Mouse (Mus musculus): ENCODE measurements around the gene Gnas.
A peak's percentile ranks its signal among the peaks of the same experiment; 100 is the strongest.

Gnas gene

GRCm38 (mm10) chr2:174284011-174284410, at the start of gene Gnas:
Gene Gnas, plus strand, starts transcription at chr2:174284320.
- DNase-seq (ENCODE audit: low spot score): peak; percentile 73

DNA sequence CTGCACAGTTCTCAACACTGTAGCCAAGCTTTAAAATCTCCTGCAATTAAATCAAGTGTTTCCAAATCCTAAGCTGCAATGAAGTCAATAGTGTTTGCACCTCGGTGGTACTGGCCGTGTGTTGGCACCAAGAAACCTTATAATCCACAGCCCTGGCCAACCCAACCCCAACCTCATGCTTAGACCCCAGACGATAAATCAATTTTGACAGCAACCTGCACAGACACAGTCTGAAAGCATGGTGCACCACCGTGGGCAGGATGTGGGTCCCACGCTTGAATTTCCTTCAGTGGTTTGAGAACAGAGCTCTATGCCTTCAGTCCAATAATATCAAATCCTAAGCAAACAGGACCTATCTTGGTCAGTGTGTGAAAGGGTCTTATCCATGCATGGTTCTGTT, 41.7 kb upstream of the Gnas start:
- DNase-seq (ENCODE audit: low spot score): no peak

DNA sequence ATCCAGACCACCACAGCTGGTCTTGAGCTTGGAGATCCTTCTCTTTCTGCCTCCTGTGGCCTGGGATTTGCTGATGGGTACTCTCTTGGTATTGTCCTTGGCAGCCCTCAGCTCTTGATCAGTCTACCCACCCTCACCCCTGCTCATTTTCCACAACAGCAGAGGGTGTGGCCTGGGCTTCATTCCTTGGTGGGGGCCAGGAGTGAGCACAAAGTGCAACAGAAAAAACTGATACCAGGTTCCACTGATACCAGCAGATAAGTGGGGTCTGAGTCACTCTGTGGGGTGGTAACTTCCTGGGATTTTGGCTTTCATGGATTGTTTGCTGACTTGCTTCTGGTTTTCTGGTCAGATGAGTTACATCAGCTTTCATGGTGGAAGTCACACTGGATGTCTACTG, 32.2 kb upstream of the Gnas start:
- no peak for DNase-seq (ENCODE audit: low spot score)

GRCm38 (mm10) chr2:174257312-174257711, 26.8 kb upstream of the Gnas start:
- DNase-seq (ENCODE audit: low spot score): no peak

DNA sequence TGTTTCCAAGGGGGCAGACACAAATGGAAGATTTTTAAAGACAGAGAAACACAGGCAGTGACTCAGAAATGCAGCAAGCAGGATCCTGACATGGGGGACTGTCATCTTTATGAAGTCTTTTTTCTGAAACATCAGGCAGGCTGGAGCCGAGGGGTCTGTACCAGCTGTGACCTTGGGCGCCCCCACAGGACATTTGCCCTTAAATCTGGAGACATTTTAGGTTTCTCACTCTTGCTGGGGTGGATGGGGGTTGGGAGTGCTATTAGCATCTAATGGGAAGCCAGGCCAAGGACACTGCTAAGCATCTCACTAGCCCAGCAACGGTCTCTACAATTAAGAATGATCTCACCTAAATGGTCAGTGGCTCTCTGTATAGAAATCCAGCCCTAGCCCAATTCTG, 24.1 kb upstream of the Gnas start:
- peak; percentile 49 for DNase-seq (ENCODE audit: low spot score)

GRCm38 (mm10) chr2:174260908-174261800, 23.0 kb upstream of the Gnas start:
- DNase-seq (ENCODE audit: low spot score): peak; percentile 17

GRCm38 (mm10) chr2:174261801-174262200, 22.3 kb upstream of the Gnas start:
- no peak for DNase-seq (ENCODE audit: low spot score)

DNA sequence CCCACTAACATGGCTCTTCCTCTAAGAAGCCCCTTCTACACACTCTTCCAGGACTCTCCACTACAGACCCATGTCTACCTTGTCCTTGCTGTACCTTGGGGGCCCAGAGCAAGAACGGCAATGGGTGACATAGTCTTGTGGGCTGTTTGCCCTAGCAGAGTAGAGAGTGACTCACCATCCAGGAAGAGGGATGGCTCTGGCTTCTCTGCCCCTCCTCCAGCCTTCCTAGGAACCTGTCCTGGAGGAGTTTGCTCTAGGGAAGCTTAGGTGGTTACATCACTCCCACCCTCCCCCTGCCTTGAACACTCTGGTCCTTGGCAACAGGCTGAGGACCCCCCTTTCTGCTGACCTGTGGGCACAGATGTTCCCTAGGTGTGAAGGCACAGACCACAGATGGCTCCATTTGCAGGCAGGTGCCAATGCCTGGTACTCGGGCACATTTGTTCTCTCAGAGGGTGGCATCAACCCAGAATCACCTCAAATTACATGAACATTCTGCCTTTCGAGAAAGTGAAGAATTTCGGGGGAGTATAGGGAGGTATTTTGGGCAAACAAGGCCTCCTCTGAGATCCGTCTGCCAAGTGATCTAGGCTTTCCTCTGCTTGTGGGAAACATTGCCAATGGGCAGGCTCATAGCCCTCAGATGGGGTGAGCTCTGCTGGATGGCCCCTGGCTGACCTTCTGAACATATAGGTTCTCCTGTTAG, 20.9 kb upstream of the Gnas start:
- DNase-seq (ENCODE audit: low spot score): no peak

DNA sequence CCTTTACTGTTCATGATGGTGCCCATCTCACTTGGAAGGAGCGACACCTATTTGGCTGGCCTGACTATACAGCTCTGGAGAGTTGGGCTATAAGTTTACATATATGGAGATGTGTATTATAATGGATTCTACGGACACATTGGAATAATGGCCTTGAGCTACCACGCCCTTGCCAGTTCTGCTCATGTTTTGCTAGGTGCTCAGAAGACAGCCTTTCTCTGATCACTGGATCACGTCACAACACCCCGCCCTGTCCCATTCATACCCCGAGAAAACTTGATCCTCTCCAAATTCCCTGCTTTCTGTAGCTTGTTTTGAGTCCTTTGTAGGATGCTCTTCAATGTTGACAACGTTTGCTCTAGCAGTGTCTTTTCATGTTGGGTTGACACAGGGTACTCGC, 19.9 kb upstream of the Gnas start:
- no peak for DNase-seq (ENCODE audit: low spot score)

DNA sequence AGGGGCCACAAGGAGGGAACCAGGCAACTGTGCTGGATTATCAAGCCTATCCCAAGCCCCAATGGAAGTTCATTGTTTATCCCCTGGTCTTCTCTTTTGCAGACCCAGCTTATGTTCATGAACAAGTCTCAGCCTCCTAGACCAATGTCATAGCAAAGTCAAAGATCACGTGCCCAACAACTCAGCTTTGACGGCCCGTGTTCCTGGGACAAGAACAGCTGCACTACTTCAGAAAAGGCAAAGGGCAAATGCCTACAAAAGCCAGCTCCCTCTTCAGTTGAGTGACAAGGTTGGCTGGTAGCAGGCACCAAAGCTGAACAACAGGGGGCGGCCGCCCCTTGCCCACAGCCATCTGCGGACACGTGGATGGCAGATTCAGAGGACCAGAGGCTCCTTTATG, 13.7 kb upstream of the Gnas start:
- DNase-seq (ENCODE audit: low spot score): no peak

DNA sequence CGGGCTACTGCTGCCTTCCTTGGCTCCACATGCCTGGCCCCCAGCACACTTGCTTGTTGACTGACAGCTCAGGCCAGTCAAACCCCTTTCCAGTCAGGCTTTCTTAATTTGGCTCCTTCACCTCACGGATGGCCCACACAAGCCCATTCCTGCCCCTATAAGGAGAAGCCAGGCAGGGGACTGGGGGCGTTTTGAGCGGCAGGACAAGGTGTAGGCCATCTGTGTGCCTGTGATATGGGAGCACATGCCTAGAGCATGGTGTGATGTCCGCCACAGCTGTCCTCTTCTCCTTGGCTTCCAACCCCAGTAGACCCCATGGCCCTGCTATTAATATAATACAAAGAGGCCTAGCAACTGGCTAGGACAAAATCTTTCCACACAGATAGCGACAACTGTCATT, 12.7 kb upstream of the Gnas start:
- DNase-seq (ENCODE audit: low spot score): no peak

- no peak for DNase-seq (ENCODE audit: low spot score)
These were observed 11.0 kb upstream of the Gnas start for GRCm38 (mm10) chr2:174273131-174273530.

GRCm38 (mm10) chr2:174273961-174274360, 10.2 kb upstream of the Gnas start:
- DNase-seq (ENCODE audit: low spot score): no peak

- no peak for DNase-seq (ENCODE audit: low spot score)
These were observed 4.3 kb upstream of the Gnas start for GRCm38 (mm10) chr2:174279771-174280170.

DNA sequence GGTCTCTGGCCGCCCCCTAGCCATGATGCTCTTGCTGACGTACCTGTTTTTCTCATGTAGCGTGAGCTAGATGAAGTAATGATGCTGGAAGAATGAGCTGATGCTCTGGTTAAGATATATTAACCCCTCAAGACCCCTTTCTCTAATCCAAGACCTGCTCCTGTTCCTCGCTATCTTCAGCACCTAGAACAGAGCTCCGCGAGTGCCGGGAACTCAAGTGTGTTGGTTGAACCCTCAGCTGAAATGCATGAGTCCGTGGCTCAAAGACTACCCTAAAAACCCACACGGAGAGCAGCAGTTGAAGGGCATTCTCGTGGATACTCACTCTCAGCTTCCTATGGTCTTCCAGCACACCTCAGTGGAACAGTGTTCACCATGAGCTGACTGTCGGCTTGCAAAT, 779 bp upstream of the Gnas start:
- DNase-seq (ENCODE audit: low spot score): no peak

- DNase-seq (ENCODE audit: low spot score): peak; percentile 73
These were observed 812 bp downstream of the Gnas start for GRCm38 (mm10) chr2:174284807-174285457.

GRCm38 (mm10) chr2:174285921-174286470, 1.9 kb downstream of the Gnas start:
- no peak for DNase-seq (ENCODE audit: low spot score)

GRCm38 (mm10) chr2:174287921-174288320, 3.8 kb downstream of the Gnas start:
- no peak for DNase-seq (ENCODE audit: low spot score)

DNA sequence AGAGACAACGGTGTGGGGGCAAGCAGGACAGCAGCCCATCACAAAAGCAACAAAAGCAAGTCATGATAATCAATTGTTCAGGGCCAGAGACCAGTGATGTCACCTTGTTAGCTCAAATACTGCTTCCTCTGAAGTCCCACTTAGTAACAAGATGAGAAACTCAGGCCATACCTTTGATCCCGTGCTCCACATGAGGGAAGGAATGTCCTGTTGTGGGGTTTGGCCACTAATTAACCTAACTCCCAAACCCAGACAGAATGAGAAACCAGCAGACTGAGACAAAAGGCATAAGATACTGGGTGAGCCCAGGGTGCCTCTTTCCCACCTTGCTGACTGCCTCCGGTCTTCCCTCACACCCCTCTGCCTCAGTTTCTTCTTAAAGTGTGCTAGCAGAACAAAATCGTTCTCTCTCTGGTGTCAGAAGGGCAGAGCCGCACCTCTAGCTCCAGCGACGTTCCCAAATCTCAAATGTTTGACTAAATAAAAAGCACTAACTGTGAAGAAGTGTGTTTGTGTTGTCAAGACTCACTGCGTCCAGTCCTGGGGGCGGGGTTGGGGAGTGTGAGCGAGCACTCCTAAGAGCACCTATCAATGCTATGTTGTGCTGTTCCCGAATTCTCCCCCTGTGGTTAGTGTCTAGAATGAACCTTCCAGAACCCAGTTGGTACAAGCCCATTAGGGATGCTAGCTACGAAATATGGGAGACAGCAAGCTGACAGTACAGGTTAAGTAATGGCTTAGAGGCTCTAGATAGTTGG, 4.7 kb downstream of the Gnas start:
- DNase-seq (ENCODE audit: low spot score): no peak

GRCm38 (mm10) chr2:174291029-174291661, 7.0 kb downstream of the Gnas start:
- DNase-seq (ENCODE audit: low spot score): no peak

GRCm38 (mm10) chr2:174291662-174292030, 7.5 kb downstream of the Gnas start:
- DNase-seq (ENCODE audit: low spot score): no peak
